Mouse (Mus musculus) kidney, embryonic 14.5 days (tissue): ENCODE results near the gene Mylk4. TPM values are rescaled to one million over a fixed set of nuclear protein-coding genes. Genes with fewer than 3 reads are reported as not detected.
A peak's percentile ranks its signal among the peaks of the same experiment; 100 is the strongest.

Source experiments
- ATAC-seq: fragments of 200-750 bp; cut with Nextera tagmentation; 2 replicates; pipeline ENCODE4 v1.8.0; 2017; ENCODE audit warnings: moderate number of reproducible peaks, mild to moderate bottlenecking, moderate TSS enrichment, moderate library complexity; ENCODE audit not compliant: low FRiP score, low TSS enrichment
- H3K27ac ChIP-seq: fragments of 300-500 bp; sonication (generic); 2 replicates; pipeline ENCODE4 v1.5.1; 2014; ENCODE audit warnings: low read depth, mild to moderate bottlenecking, low read length, moderate library complexity, mixed read lengths
- H3K27me3 ChIP-seq: fragments of 300-500 bp; sonication (generic); 2 replicates; pipeline ENCODE4 v1.6.1; 2014; ENCODE audit warnings: mild to moderate bottlenecking, low read length; ENCODE audit not compliant: control insufficient read depth, insufficient read depth
- H3K36me3 ChIP-seq: fragments of 300-500 bp; sonication (generic); 2 replicates; pipeline ENCODE4 v1.6.1; 2014; ENCODE audit warnings: low read length, mixed read lengths; ENCODE audit not compliant: control insufficient read depth, insufficient read depth
- H3K4me1 ChIP-seq: fragments of 300-500 bp; sonication (generic); 2 replicates; pipeline ENCODE4 v1.6.1; 2014; ENCODE audit warnings: low read length, mixed read lengths; ENCODE audit not compliant: control insufficient read depth, insufficient read depth
- H3K4me2 ChIP-seq: fragments of 300-500 bp; sonication (generic); replicated peaks from 2 replicates; pipeline ENCODE4 v1.6.1; 2014; ENCODE audit warnings: low read depth, mild to moderate bottlenecking, low read length
- H3K4me3 ChIP-seq: fragments of 300-500 bp; sonication (generic); 2 replicates; pipeline ENCODE4 v1.5.1; 2014; ENCODE audit warnings: mild to moderate bottlenecking, low read length
- H3K9ac ChIP-seq: fragments of 300-500 bp; sonication (generic); 2 replicates; pipeline ENCODE4 v1.6.1; 2014; ENCODE audit warnings: low read depth, mild to moderate bottlenecking, low read length, moderate library complexity
- H3K9me3 ChIP-seq: fragments of 300-500 bp; sonication (generic); 2 replicates; pipeline ENCODE4 v1.6.1; 2016; ENCODE audit warnings: low read length; ENCODE audit not compliant: control insufficient read depth
- WGBS: fragments of 180-500 bp; shearing (Covaris S2); extraction: QIAGEN DNeasy Blood & Tissue Kit; methylation state at CpG from one replicate; pipeline ENCODE4 v1.1.7; 2014; 5-methylcytosine and 5-hydroxymethylcytosine counted together
- polyA plus RNA-seq: library from polyadenylated mRNA; unstranded; fragments of >200 nt; fragmentation: Nextera tagmentation; extraction: Ambion mirVana; gene quantifications from 2 replicates; pipeline ENCODE4 v1.2.1, GENCODE M21; 2014

Mylk4 gene
- polyA plus RNA-seq, 1 experiment from 2014 or later: 0.14 TPM

- H3K4me2 ChIP-seq: no peak overlapping the region
- H3K36me3 ChIP-seq: peaks cover 21% of the 10 kb centered on the region
- H3K9ac ChIP-seq: no peak overlapping the region
- no peaks in the 10 kb centered on the region for H3K4me1 ChIP-seq
- 74% methylated on average over 6 of the region's 6 CpGs for WGBS
- ATAC-seq: no peak
- H3K27me3 ChIP-seq: no peaks in the 10 kb centered on the region
- no peak overlapping the region for H3K27ac ChIP-seq
- H3K4me3 ChIP-seq: no peak overlapping the region
- H3K9me3 ChIP-seq: no peaks in the 10 kb centered on the region
These were observed 40.9 kb upstream of the Mylk4 start for GRCm38 (mm10) chr13:32824377-32825330.

GRCm38 (mm10) chr13:32823126-32823525, 39.4 kb upstream of the Mylk4 start:
- no peak for ATAC-seq
- Histone ChIP-seq H3K9me3 (no peaks in the 10 kb centered on the region), H3K36me3 (peaks cover 35% of the 10 kb centered on the region), H3K9ac (no peak overlapping the region), H3K27ac (no peak overlapping the region), H3K4me2 (no peak overlapping the region), H3K4me1 (no peaks in the 10 kb centered on the region), H3K27me3 (no peaks in the 10 kb centered on the region), H3K4me3 (no peak overlapping the region)
- WGBS: 77% methylated on average over 6 of the region's 6 CpGs

- H3K36me3 ChIP-seq: peaks cover 48% of the 10 kb centered on the region
These were observed 37.9 kb upstream of the Mylk4 start for GRCm38 (mm10) chr13:32821671-32822070.

GRCm38 (mm10) chr13:32819926-32820325, 36.2 kb upstream of the Mylk4 start:
- Histone ChIP-seq H3K27me3 (no peaks in the 10 kb centered on the region), H3K9me3 (no peaks in the 10 kb centered on the region), H3K4me1 (no peaks in the 10 kb centered on the region), H3K4me2 (no peak overlapping the region), H3K36me3 (peaks cover 55% of the 10 kb centered on the region), H3K4me3 (no peak overlapping the region), H3K27ac (no peak overlapping the region), H3K9ac (no peak overlapping the region)
- 93% methylated on average over 5 of the region's 5 CpGs for WGBS
- ATAC-seq: no peak

More at GRCm38 (mm10) chr13:32821671-32822070, 37.9 kb upstream of the Mylk4 start:
- no peak overlapping the region for H3K9ac ChIP-seq
- 97% methylated on average over 4 of the region's 4 CpGs for WGBS
- no peak overlapping the region for H3K27ac ChIP-seq
- no peaks in the 10 kb centered on the region for H3K4me1 ChIP-seq
- H3K4me2 ChIP-seq: no peak overlapping the region
- H3K27me3 ChIP-seq: no peaks in the 10 kb centered on the region
- H3K9me3 ChIP-seq: no peaks in the 10 kb centered on the region
- ATAC-seq: no peak
- no peak overlapping the region for H3K4me3 ChIP-seq

GRCm38 (mm10) chr13:32819241-32819640, 35.5 kb upstream of the Mylk4 start:
- no peak overlapping the region for H3K27ac ChIP-seq
- WGBS: 97% methylated on average over 3 of the region's 3 CpGs
- H3K9ac ChIP-seq: no peak overlapping the region
- no peak for ATAC-seq
- H3K4me3 ChIP-seq: no peak overlapping the region
- peaks cover 58% of the 10 kb centered on the region for H3K36me3 ChIP-seq
- H3K9me3 ChIP-seq: no peaks in the 10 kb centered on the region
- no peaks in the 10 kb centered on the region for H3K27me3 ChIP-seq
- no peaks in the 10 kb centered on the region for H3K4me1 ChIP-seq
- no peak overlapping the region for H3K4me2 ChIP-seq

GRCm38 (mm10) chr13:32807624-32808023, 23.9 kb upstream of the Mylk4 start:
- Histone ChIP-seq H3K36me3 (peaks cover 32% of the 10 kb centered on the region), H3K4me3 (no peak overlapping the region), H3K9me3 (no peaks in the 10 kb centered on the region), H3K27me3 (no peaks in the 10 kb centered on the region), H3K27ac (no peak overlapping the region), H3K9ac (no peak overlapping the region), H3K4me1 (peaks cover 10% of the 10 kb centered on the region; the same call in 1 of the 2 replicates), H3K4me2 (no peak overlapping the region)
- 87% methylated on average over 3 of the region's 3 CpGs for WGBS
- ATAC-seq: no peak

- 86% methylated on average over 7 of the region's 7 CpGs for WGBS
- no peak for ATAC-seq
- Histone ChIP-seq H3K4me3 (no peak overlapping the region), H3K27ac (no peak overlapping the region), H3K36me3 (peaks cover 32% of the 10 kb centered on the region), H3K4me1 (peaks cover 10% of the 10 kb centered on the region; the same call in 1 of the 2 replicates), H3K9me3 (no peaks in the 10 kb centered on the region), H3K4me2 (no peak overlapping the region), H3K27me3 (no peaks in the 10 kb centered on the region), H3K9ac (no peak overlapping the region)
These were observed 23.1 kb upstream of the Mylk4 start for GRCm38 (mm10) chr13:32806820-32807219.

- no peak for ATAC-seq
- peak overlapping the region; percentile 84 for H3K4me3 ChIP-seq
These were observed 20.1 kb upstream of the Mylk4 start for GRCm38 (mm10) chr13:32803701-32804345.

More at GRCm38 (mm10) chr13:32803701-32804345, 20.1 kb upstream of the Mylk4 start:
- H3K36me3 ChIP-seq: peaks cover 21% of the 10 kb centered on the region
- peak overlapping the region; percentile 14; the same call in 1 of the 2 replicates for H3K9ac ChIP-seq
- WGBS: 67% methylated on average over 4 of the region's 4 CpGs
- H3K4me1 ChIP-seq: peaks cover 10% of the 10 kb centered on the region; the same call in 1 of the 2 replicates
- no peaks in the 10 kb centered on the region for H3K9me3 ChIP-seq
- peak overlapping the region; percentile 92 for H3K4me2 ChIP-seq
- no peaks in the 10 kb centered on the region for H3K27me3 ChIP-seq
- no peak overlapping the region for H3K27ac ChIP-seq
